Mouse (Mus musculus) stomach, postnatal 0 days (tissue): ENCODE results near the gene Pdzd2.

Experiments
- CTCF ChIP-seq: IDR thresholded peaks from 2 replicates; pipeline ENCODE4 v1.5.1; 2016; ENCODE audit warnings: antibody characterized with exemption, low read depth, mild to moderate bottlenecking, moderate library complexity
- EP300 ChIP-seq: optimal IDR thresholded peaks from 2 replicates; pipeline ENCODE3; 2016; ENCODE audit warnings: antibody characterized with exemption

- TF ChIP-seq CTCF (no peak), EP300 (no peak)
These were observed 206.5 kb downstream of the Pdzd2 start for GRCm38 (mm10) chr15:12533254-12533653.
